Mouse (Mus musculus) embryo, embryonic 11.5 days (tissue): Measurements from ENCODE around the gene Adcy1.

Experiments
- DNase-seq: peaks from one replicate; pipeline ENCODE4 v3.0.0-alpha.2; 2012; ENCODE audit warnings: low read depth, low spot score

Adcy1 gene

GRCm38 (mm10) chr11:7069762-7070161, 6.5 kb downstream of the Adcy1 start:
- DNase-seq: no peak

GRCm38 (mm10) chr11:7071617-7072016, 8.3 kb downstream of the Adcy1 start:
- no peak for DNase-seq

DNA sequence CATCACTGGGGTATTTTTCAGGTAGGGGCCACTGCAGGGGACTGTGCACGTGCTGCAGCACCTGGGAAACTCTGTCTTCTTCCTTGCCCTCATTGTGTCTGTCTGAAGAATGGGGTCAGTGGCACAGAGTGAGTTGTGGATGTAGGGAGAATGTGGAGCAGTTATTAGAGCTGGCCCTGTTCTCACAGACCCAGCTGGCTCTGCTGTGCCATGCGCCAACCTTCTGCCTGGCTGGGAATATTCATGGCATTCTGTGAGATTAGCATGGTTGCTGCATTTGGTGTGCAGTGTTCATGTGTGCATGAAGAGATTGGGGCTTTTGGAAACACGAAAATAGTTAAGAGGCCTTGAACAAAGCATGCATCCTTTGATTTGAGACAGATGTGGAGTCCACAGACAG, 10.3 kb downstream of the Adcy1 start:
- no peak for DNase-seq

- no peak for DNase-seq
Measured at GRCm38 (mm10) chr11:7076510-7076909, 13.2 kb downstream of the Adcy1 start.

DNA sequence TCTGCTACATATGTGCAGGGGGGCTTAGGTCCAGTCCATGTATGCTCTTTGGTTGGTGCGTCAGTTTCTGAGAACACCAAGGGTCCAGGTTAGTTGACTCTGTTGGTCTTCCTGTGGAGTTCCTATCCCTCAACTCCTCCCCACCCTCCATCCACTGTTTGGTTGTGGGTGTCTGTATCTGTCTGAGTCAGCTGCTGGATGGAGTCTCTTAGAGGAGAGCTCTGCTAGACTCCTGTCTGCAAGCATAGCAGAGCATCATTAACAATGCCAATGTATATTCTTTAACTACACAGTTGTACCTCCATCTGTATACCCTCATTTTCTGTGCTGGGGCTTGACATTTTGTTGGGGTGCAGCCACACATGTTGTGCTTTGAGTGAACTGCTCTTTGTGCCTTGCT, 18.6 kb downstream of the Adcy1 start:
- DNase-seq: no peak

DNA sequence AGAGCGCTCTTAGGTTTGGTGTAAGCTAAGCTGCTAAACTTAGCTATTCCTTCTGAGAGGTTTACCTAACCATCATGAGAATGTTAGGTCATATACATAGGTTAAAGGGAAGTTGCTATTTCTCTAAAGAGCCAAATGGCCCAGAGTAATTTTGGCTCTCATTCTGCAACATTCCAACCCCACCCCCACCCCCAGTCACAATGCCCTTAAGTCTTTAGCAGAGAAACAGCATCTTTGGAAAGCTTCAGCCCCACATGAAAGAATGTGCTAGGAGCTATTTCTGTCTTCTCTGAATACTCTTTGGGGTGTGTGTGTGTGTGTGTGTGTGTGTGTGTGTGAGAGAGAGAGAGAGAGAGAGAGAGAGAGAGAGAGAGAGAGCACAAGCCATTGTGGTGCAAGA, 20.6 kb downstream of the Adcy1 start:
- DNase-seq: no peak

DNA sequence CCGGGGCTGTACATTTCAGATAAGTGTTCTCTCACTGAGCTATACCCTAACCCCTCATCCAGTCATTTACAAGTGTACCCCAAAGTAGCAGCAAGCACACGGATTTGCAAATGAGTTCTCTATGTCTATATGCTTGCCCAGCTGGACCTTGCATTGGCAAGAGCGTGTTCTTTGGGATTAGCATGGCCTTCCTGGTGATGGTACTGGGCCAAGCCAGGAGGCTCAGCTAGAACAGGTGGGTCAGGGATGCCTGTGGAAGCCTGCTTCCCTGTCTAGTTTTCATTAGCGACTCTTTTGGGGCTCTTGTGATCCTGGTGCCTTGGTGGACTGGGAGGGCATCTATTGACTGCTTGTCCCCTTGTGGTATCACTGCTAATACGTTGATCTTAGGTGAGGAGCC, 21.9 kb downstream of the Adcy1 start:
- no peak for DNase-seq

- DNase-seq: no peak
Measured at GRCm38 (mm10) chr11:7091120-7091519, 27.8 kb downstream of the Adcy1 start.

- no peak for DNase-seq
Measured at GRCm38 (mm10) chr11:7094844-7095243, 31.6 kb downstream of the Adcy1 start.

DNA sequence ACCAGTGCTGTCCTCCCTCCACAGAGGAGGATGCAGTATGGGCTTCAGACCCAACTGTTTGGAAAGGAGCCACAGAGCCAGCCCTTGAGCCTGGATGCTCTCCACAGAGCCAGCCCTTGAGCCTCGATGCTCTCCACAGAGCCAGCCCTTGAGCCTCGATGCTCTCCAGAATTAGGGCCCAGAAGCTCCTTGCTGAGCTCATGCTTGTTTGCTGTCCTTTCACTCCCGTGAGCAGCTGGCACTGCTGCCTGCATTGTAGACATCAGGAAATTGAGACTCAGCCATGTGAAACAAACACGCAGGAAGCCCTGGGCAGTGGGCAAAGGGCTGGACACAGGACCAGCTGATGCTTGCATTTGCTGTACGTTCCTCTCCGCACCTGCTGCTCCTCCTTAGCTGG, 38.4 kb downstream of the Adcy1 start:
- DNase-seq: no peak

DNA sequence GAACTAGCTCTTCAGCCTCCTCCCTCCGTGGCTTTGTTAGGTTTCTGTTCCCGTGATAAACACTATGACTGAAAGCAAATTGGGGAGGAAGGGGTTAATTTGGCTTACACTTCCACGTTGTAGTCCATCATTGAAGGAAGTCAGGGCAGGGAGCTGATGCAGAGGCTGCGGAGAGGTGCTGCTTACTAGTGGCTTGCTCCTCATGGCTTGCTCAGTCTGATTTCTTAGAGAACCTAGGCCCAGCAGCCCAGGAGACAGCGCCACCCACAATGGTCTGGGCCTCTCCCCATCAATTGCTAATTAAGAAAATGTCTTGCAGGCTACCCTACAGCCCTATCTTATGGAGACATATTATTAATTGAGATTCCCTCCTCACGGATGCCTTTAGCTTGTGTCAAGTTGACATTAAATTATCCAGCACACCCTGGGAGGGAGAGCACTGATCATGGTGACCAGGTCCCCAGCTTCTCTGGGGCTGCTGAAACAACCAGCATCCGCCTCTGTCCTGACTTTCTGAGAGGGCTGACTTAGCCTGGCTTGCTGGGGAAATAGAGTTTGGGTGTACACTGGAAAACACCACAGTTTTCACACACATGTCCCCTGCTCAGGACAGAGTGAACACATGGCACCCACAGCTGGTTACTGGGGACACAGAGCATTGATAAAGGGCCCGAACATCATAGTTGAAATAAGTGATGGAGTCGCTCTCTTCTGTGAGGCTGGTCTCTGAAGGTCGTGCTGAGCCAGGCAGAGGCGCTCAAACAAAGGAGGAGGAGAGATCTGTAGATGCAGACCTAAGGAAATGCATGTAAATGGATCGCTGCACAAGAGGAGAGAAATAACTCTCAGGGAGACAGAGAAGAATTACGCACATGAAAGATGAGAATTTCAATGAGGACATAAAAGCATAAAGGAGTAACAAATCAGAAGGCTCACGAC, 39.2 kb downstream of the Adcy1 start:
- no peak for DNase-seq

DNA sequence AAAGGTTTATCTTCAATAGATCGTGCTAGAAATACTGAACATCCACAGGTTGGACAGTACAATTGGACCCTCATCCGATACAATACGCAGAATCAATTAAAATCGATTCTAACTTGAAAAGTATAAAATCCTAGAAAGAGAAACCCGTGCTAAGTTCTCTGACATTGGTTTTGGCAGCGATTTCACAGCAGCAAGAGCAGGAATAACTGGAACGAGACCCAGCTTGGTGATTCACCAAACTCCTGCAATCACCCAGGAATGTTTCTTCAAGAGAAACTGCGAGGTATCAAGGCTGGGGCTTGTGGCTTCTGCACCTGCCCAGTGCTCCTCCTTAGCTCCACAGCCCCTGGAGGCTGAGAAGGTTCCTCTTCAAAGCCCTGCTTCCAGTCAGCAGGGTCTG, 42.0 kb downstream of the Adcy1 start:
- DNase-seq: no peak

- no peak for DNase-seq
Measured at GRCm38 (mm10) chr11:7109131-7109530, 45.8 kb downstream of the Adcy1 start.

DNA sequence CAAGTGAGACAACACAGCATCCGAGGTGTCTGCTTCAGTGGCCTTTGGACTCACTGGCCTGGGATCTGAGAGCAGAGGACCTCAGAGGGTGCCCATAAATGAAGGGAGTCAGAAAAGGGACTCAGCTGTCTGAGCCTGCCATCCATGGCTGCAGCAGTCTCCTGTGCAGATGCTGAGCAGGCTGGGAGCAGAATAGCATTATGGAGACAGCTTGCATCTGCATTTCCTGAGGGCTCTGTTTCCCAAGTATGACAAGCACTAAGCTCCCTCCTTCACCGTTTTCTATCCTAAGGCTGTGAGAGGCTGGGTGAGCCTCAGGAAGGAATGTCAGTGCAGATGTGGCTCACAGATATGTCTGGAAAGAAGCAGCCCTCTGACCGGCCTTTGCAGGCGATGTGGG, 49.8 kb downstream of the Adcy1 start:
- no peak for DNase-seq

DNA sequence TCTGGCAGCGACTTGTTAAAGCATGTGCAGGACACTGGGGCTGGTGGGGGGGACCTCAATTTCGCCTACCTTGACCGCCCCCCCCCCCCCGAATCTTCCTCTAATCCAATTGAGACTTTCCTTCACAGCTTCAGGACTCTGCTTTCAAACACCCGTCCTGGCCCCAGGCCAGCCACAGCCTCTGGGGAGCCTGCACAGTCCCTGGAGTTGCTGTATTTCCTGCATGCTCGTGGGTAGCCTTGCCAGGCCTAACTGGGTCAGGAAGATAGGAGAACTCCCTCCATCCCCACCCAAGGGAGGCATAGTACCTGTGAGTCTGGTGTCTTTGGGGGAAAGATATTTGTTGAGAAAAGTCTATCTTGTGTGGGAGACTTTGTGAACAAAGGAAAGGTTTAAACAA, 50.4 kb downstream of the Adcy1 start:
- no peak for DNase-seq

DNA sequence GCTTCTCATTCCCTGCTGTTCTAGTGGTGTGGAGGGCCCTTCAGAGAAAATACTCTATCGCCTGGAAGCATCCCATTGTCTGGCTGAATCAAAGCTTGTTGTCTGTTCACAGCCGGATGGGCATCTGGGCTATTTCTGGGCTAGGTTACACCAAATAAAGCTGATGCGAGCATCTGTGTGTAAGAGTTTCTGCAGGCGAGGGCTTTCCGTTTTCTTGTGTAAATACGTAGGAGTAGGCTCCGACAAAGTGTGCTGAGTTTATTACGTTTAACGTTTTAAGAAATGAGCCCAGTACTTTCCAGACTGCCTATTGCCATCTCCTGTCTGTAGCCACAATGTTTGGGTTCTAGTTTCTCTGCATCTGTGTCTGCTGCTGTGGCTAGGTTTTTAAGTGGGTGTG, 51.0 kb downstream of the Adcy1 start:
- no peak for DNase-seq

- no peak for DNase-seq
Measured at GRCm38 (mm10) chr11:7116647-7117046, 53.4 kb downstream of the Adcy1 start.

DNA sequence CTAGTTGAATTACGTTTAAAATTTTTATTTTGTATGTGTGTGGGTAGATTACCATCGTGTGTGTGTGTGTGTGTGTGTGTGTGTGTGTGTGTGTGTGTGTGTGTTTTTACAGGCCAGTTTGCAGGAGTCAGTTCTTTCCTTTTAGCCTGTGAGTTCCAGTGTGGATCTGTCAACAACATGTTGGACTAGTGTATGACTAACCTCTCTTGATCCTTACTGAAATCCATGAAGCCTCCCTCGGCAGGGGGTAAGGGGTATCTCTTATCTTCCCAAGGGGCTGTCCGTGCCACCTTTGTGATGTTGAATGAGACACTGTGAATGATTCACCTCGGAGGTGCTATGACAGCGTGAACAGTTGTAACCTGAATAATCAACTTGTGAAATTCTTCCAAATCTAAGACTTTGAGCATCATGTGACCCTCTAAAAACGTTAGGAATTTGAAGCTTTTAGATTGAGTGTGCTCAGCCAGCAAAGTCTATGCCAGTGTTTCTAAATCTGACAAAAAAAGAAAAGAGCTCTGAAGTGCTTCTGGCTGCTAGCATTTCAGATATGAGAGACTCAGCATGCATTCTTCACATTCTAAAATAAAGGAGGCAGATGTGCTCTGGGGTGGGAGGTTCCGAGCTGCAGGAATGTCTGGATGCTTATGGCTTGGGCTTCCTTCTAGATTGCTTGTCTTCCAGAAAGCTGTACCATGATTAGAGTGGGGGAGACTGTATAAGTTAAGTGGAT, 66.2 kb downstream of the Adcy1 start:
- no peak for DNase-seq

- no peak for DNase-seq
Measured at GRCm38 (mm10) chr11:7132736-7133387, 69.6 kb downstream of the Adcy1 start.

GRCm38 (mm10) chr11:7133736-7134135, 70.4 kb downstream of the Adcy1 start:
- DNase-seq: no peak

GRCm38 (mm10) chr11:7134319-7134718, 71.0 kb downstream of the Adcy1 start:
- no peak for DNase-seq

GRCm38 (mm10) chr11:7135301-7135700, 72.0 kb downstream of the Adcy1 start:
- DNase-seq: no peak
